Mouse (Mus musculus) effector memory CD4-positive, alpha-beta T cell, adult 7 months (primary cell): ENCODE measurements around the gene Selenow. TPM values are rescaled to one million over a fixed set of nuclear protein-coding genes. Genes with fewer than 3 reads are reported as not detected.

Experiments used
- polyA plus RNA-seq: library from polyadenylated mRNA; unstranded; fragments of 100-300 nt; shearing (Covaris generic); gene quantifications from one replicate; pipeline ENCODE4 v1.2.1, GENCODE M21; 2017

Selenow gene
- 386 TPM for polyA plus RNA-seq

DNA sequence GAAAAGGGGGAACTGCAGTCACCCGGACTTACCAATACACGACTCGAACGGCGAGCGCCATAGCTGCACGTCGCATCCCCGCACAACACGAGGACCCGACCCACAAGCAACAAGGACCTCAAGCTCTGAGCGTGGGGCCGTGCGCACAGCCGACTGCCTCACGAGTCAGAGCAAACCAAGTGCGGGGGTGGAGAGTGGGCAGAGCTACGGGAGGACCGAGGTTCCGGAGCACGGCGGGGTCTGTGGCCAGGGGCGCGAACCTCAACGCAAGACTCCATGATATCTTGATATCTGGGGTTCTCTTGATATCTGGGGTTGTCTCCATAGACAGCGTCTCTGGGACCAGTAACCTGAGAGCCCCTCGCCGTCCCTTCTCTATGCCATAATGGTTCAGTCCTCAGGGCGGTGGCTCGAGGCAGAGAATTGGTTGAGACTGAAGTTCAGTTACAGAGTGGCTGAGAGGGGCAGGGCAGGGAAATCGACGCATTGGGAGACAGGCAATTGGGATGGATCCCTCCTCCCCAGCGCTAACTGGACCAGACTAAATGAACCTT lies at the start of gene Selenow:
Gene Selenow (minus strand): TSS at position 183 of the 554 bp plus-strand sequence.

DNA sequence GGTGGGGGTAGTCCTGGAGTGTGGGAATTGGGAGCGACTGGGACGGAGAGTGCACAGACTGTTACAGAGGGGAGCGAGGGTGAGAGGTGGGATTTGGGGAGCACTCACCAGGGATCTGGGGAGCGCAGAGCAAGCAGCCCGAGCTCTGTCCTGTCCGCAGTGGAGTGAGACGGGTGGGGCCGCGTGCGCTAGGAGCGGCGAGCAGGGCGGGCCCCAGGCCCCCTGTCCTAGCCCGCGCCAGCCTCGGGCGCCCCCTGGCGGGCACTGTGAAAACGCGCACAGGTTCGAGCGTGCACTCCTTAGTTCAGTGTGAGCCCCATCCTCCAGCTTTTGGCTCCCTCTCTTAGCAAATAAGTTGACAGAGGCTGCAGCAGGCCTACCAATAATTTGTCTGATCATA lies 45.1 kb upstream of the Selenow start, which contains the start of gene Ehd2:
Gene Ehd2 (minus strand): TSS at position 256 of the 400 bp plus-strand sequence.

DNA sequence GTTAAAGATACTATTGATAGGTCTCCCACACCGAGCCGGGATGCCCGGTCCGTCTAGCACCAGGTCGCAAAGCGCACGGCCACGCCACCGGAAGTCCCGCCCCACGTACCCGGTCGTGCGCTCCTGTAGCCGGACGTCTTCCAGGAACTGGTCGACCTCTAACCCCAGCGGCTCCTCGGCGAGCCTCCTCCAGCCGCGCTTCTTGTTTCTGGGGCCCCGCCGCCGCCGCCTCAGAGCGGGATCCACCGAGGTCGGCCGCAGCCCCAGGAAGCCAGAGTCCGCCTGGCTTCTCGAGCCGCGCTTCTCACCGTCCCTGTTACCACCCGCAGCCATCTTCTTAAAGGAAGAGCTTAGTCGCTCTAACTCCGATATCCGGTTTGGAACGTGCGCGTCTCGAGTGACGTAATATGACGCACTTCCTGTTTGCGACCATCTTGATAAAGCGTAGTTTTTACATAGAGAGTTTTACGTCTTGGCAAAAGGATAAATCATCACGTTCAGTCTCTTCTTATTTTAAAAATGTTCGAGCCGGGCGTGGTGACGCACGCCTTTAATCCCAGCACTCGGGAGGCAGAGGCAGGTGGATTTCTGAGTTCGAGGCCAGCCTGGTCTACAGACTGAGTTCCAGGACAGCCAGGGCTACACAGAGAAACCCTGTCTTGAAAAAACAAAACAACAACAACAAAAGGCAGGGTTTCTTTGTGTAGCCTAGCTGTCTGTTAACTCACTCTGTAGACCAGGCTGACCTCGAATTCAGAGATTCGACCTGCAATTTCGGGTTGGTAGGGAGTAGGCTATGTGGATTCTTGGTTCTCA lies 23.7 kb upstream of the Selenow start, which contains the start of gene Nop53:
Gene Nop53 (minus strand): TSS at position 354 of the 816 bp plus-strand sequence.

DNA sequence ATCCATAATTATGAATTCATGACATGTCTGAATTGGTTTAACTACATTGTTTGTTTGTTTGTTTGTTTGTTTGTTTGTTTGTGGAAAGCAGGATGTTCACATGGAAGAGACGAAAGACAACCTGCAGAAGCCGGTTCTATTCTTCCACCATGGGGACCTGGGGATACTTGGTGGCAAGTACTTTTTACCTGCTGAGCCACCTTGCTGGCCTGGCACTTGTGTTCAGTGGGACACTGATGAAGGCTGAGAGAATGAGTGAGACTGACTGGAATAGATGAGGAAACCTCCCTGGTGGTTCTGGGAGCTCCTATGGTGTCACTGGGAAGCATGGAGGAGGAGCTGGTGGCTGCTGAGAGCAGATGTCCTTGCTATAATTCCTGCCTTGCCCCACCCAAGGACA lies 39.9 kb downstream of the Selenow start, which contains the start of gene Crxos:
Gene Crxos (plus strand): TSS at position 301 of the 400 bp plus-strand sequence.

DNA sequence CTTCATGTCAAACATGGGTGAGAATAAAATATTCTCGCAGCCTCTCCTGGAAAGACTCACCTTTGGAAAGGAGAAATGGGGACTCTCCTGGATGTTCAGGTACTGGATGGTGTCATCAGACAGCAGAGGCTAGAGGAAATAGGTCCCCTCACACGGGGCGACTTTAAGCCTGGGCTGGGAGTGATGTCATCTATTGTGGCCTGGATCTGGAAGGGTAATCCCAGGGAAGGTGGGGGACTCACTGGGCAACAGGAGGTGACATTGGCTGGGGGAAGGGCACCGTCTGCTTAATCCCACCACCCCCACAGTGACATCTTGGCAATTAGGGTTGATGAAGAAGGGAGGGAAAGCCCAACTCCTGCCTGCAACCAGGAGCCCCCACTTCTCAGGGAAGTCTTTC lies 42.4 kb downstream of the Selenow start, which contains the start of gene Crx:
Gene Crx (minus strand): TSS at position 213 of the 400 bp plus-strand sequence.

Other genes starting within 250 kb of the Selenow start
- not detected for gene Obox5, start 172.3 kb downstream of the Selenow start, polyA plus RNA-seq
- gene Obox6, start 82.7 kb downstream of the Selenow start, polyA plus RNA-seq, result 0.57 TPM
- gene Crx, start 42.4 kb downstream of the Selenow start, polyA plus RNA-seq, result not detected
- gene Crxos, start 39.8 kb downstream of the Selenow start, polyA plus RNA-seq, result 0.34 TPM
- 611 TPM for gene Nop53, start 23.7 kb upstream of the Selenow start, polyA plus RNA-seq
- gene Ehd2, start 45.2 kb upstream of the Selenow start, polyA plus RNA-seq, result 0.12 TPM
- 5.0 TPM for gene Bicra, start 125.5 kb upstream of the Selenow start, polyA plus RNA-seq
- 0.49 TPM for gene Zfp541, start 139.4 kb upstream of the Selenow start, polyA plus RNA-seq
- gene Napa, start 176.1 kb upstream of the Selenow start, polyA plus RNA-seq, result 297 TPM
- gene Kptn, start 197.5 kb upstream of the Selenow start, polyA plus RNA-seq, result 25.8 TPM
- not detected for gene Slc8a2, start 207.4 kb upstream of the Selenow start, polyA plus RNA-seq